Mouse (Mus musculus) bone marrow macrophage, adult 2 months (primary cell): ENCODE results near the gene Ikzf1. TPM values are rescaled to one million over a fixed set of nuclear protein-coding genes. Genes with fewer than 3 reads are reported as not detected.

Source experiments
- H3K27ac ChIP-seq: 2 replicates; pipeline ENCODE4 v1.5.1; 2012; ENCODE audit warnings: low read depth, low read length; ENCODE audit not compliant: insufficient read depth
- H3K4me1 ChIP-seq: 2 replicates; pipeline ENCODE4 v1.6.1; 2012; ENCODE audit warnings: low read length; ENCODE audit not compliant: control insufficient read depth, insufficient read depth
- H3K4me3 ChIP-seq: 2 replicates; pipeline ENCODE4 v1.5.1; 2012; ENCODE audit warnings: mild to moderate bottlenecking, low read length, moderate library complexity; ENCODE audit not compliant: insufficient read depth
- CTCF ChIP-seq: IDR thresholded peaks from 2 replicates; pipeline ENCODE4 v1.5.1; 2012; ENCODE audit warnings: low read depth, mild to moderate bottlenecking, low read length, moderate library complexity
- POLR2A ChIP-seq: IDR thresholded peaks from 2 replicates; pipeline ENCODE4 v1.6.1; 2012; ENCODE audit warnings: mild to moderate bottlenecking, low read depth, low read length, borderline replicate concordance
- polyA plus RNA-seq: library from polyadenylated mRNA; stranded (reverse); fragments of >200 nt; gene quantifications from 2 replicates; pipeline ENCODE4 v1.2.4, GENCODE M21; 2012; ENCODE audit not compliant: missing spikeins, insufficient read depth, insufficient read length

Gene Ikzf1
- polyA plus RNA-seq, 1 experiment: 55.8 TPM

- Histone ChIP-seq H3K27ac (no peak overlapping the region), H3K4me3 (no peak overlapping the region), H3K4me1 (peaks cover 8% of the 10 kb centered on the region)
- TF ChIP-seq POLR2A: no peak
- no peak for TF ChIP-seq CTCF
These were observed 119.6 kb downstream of the Ikzf1 start for GRCm38 (mm10) chr11:11804421-11804820.

- Histone ChIP-seq H3K27ac (no peak overlapping the region), H3K4me3 (no peak overlapping the region), H3K4me1 (peaks cover 10% of the 10 kb centered on the region)
- no peak for TF ChIP-seq POLR2A
- no peak for TF ChIP-seq CTCF
These were observed 121.1 kb downstream of the Ikzf1 start for GRCm38 (mm10) chr11:11805951-11806350.

- peak overlapping the region; percentile 71 for H3K4me3 ChIP-seq
- TF ChIP-seq POLR2A (no peak), CTCF (no peak)
- H3K27ac ChIP-seq: peak overlapping the region; percentile 26; the same call in 1 of the 2 replicates
- H3K4me1 ChIP-seq: peaks cover 10% of the 10 kb centered on the region
These were observed 123.4 kb downstream of the Ikzf1 start for GRCm38 (mm10) chr11:11808035-11808819.

- TF ChIP-seq POLR2A (no peak), CTCF (no peak)
- Histone ChIP-seq H3K27ac (peak within 1 kb of the TSS; percentile 77), H3K4me3 (peak within 1 kb of the TSS; percentile 71), H3K4me1 (peaks cover 10% of the 10 kb centered on the region)
These were observed 124.1 kb downstream of the Ikzf1 start, which contains the start of gene Fignl1 for GRCm38 (mm10) chr11:11808820-11809403. Gene Fignl1, minus strand, starts transcription at chr11:11808962.

GRCm38 (mm10) chr11:11809404-11810175, 124.8 kb downstream of the Ikzf1 start:
- peaks cover 10% of the 10 kb centered on the region for H3K4me1 ChIP-seq
- H3K4me3 ChIP-seq: peak overlapping the region; percentile 71
- no peak for TF ChIP-seq POLR2A
- no peak for TF ChIP-seq CTCF
- peak overlapping the region; percentile 77 for H3K27ac ChIP-seq

- Histone ChIP-seq H3K4me1 (peaks cover 5% of the 10 kb centered on the region), H3K4me3 (peak overlapping the region; percentile 42), H3K27ac (no peak overlapping the region)
- peak; percentile 93 for TF ChIP-seq CTCF
- no peak for TF ChIP-seq POLR2A
These were observed 127.2 kb downstream of the Ikzf1 start for GRCm38 (mm10) chr11:11811906-11812480.

GRCm38 (mm10) chr11:11815737-11816136, 130.9 kb downstream of the Ikzf1 start:
- no peak overlapping the region for H3K27ac ChIP-seq
- no peak overlapping the region for H3K4me3 ChIP-seq
- peaks cover 12% of the 10 kb centered on the region for H3K4me1 ChIP-seq
- TF ChIP-seq POLR2A (no peak), CTCF (no peak)

- H3K4me1 ChIP-seq: peaks cover 16% of the 10 kb centered on the region
- H3K4me3 ChIP-seq: no peak overlapping the region
- H3K27ac ChIP-seq: peak overlapping the region; percentile 30
- TF ChIP-seq POLR2A (no peak), CTCF (no peak)
These were observed 134.0 kb downstream of the Ikzf1 start for GRCm38 (mm10) chr11:11818797-11819196.

- no peak for TF ChIP-seq POLR2A
- H3K4me3 ChIP-seq: no peak overlapping the region
- H3K4me1 ChIP-seq: peaks cover 16% of the 10 kb centered on the region
- peak overlapping the region; percentile 30 for H3K27ac ChIP-seq
These were observed 134.4 kb downstream of the Ikzf1 start for GRCm38 (mm10) chr11:11819206-11819605.

- TF ChIP-seq CTCF (no peak), POLR2A (no peak)
- H3K27ac ChIP-seq: no peak overlapping the region
- no peak overlapping the region for H3K4me3 ChIP-seq
- H3K4me1 ChIP-seq: peaks cover 16% of the 10 kb centered on the region
These were observed 135.4 kb downstream of the Ikzf1 start for GRCm38 (mm10) chr11:11820251-11820650.
